Mouse (Mus musculus) urinary bladder, postnatal 10 days (tissue): Measurements from ENCODE around the gene Vamp5.

ENCODE experiments used
- DNase-seq: peaks from one replicate; pipeline ENCODE4 v3.0.0; 2022; ENCODE audit warnings: low spot score

Gene Vamp5

DNA sequence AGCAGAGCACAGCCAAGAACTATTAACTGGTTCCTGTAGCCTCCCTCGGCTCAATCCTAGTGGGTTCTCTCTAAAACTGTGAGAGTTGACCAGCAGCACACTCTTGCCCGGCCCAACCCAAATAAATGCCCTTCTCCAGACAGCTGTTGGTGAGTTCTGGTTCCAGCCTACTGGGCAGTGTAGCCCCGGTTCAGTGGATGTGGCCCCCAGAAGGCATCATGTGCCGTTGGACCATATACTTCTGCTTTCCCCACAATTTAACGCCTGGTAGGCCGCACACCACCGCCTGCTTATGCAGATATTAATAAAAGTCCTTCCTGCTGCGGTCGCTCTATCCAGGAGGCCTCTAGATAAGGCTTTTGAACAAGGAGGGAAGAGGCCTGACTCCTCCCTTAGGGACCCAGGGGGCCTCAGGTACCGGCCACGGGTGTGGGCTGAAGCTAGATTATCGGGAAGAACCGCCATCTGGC, 9.2 kb upstream of the Vamp5 start:
- no peak for DNase-seq

DNA sequence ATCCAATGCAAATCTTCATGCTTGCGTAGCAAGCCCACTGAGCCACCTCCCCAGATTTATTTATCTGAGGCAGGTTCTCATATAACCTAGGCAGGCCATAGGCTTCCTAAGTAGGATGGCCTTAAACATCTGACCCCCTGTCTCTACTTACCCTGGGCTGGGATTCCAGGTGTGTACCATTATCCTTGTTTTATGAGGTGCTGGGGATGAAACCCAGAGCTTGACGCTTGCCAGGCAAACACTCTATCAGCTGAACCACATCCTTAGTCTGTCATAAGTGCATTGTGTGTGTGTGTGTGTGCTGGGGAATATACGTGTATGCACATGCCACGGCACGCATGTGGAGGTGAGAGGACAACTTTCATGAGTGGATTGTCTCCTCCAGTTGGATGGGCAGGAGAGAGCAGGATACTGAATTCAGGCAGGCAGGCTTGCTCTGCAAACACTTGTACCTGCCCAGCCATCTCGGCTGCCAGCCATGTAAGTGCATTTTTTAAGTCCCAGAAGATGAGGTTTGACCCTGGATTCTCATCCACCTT, 8.6 kb upstream of the Vamp5 start:
- no peak for DNase-seq

DNA sequence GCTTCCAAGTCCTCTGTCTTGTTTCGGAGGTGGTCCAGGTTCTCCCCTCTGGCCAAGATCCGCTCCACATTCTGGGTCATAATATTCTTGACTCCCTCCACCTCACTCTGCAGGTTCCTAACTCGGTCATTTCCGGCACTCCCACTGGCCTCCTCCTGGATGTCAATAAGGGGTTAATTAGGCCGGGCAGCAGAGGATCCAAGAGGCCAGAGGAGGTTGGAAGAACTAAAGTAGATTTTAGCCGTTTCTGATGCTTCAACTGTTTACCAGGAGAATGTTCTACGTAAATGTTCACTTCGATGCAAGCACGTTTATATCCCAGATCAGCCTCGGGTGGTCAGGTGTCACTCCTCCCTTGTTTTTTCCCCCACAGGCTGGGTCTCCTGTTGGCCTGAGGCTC, 8.0 kb upstream of the Vamp5 start:
- no peak for DNase-seq

DNA sequence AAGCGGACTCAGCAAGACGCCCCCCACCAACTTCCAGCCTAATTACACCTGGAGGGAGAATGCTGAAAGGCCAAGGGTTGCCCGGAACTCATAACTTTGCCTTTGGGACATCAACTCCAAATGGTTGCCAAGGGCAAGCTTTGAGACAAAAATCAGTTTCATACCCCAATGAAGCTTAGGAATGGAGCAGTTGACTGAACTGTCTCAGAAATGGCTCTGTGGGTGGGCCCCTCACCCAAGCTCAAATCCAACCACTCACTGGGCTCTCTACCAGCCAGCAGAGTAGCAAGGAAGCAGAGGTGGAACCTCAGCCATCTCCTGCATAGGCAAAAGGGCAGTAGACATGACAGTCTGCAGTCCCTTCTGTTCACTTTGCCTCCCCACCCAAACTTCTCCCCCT, 7.5 kb upstream of the Vamp5 start:
- DNase-seq: no peak

DNA sequence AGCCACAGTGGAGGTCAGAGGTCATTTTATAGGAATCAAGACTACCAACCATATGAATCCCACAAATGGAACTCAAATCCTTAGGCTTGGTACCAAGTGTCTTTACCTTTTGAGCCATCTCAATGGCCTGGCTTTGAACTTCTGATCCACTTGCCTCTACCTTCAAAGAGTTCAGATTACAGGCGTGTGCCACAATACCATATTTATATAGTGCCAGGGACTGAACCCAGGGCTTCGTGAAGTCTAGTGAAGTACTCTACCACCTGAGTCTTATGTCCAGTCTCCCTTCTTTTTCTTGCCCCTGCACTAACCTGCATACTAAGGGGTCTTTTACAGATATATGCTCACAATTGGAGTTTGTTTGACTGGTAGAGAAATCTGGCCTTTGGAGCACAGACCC, 6.3 kb upstream of the Vamp5 start:
- no peak for DNase-seq

DNA sequence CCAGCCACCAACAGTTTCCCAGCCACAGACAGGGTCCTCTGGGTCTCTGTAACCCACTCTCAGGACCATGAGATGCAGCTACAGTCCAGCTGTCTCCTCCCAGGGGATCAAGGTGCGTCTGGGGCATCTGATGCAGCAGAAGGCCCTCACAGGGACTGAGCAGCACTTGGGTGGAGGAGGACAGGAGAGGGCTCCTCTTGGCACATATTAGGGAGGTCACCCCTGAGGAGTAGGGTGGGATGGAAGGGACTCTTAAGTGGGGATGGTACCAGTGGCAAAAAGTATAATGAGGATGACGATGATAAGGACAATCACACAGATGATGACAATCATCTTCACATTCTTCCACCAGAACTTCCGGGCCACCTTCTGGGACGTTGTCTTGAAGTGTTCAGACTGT, 5.0 kb upstream of the Vamp5 start:
- no peak for DNase-seq

DNA sequence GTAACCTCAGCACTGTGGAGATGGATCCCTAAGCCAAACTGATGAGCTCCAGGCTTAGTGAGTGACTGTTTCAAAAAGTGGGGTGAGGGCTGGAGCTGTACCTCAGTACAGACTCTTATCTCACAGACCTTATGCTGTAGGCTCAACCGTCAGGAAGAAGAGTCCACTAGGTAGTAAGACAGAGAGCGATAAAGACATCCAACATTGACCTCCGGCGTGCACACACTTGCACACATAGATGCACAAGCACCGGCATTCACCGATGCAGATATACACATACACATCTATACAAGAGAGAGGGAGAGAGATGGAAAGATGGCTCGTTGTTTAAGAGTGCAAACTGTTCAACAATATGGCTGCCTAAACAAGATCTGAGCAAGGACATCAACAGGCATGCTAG, 3.7 kb upstream of the Vamp5 start:
- DNase-seq: no peak

DNA sequence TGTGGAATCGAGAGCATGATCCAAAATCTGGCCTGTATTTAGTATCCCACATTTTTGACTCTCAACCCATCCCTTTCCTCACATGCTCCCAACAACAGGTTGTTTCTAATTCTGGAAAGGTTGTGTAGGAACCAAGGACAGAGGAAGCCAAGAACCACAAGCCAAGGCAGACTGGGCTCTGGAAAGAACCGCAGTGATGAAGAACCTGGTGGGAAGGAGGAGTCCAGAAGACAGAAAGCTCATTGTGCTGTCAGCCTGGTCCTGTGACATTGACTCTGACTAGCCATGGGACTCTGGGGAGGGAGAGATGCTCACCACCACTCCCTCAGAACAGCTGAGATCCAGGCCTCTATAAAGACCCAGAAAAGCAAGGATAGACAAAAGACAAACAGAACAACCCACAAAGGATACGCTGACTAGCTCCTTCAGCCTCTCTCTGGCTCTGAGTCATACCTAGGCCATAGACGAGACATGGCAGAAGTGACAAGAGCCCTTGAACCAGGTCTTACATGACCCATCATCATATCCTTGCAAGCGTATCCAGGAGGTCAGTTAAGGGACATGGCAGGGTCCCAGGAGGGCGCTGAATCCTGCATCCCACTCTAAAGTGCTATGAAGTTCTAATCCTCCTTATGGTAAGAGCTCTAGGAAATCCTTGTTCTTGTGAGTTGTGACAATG, 3.0 kb upstream of the Vamp5 start:
- no peak for DNase-seq

DNA sequence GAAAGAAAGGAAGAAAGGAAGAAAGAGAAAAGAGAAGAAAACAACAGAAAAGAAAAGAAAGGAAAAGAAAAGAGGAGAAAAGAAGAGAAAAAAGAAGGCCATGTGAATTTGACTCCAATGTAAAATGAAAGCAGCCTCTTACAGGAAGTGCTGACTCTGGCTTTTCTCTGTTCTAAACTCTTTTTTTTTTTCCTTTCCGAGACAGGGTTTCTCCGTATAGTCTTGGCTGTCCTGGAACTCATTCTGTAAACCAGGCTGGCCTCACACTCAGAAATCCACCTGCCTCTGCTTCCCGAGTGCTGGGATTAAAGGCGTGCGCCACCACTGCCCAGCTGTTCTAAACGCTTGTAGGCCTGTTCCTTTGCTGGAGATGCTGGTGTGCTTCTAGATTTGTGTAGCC, 2.2 kb upstream of the Vamp5 start:
- DNase-seq: no peak

DNA sequence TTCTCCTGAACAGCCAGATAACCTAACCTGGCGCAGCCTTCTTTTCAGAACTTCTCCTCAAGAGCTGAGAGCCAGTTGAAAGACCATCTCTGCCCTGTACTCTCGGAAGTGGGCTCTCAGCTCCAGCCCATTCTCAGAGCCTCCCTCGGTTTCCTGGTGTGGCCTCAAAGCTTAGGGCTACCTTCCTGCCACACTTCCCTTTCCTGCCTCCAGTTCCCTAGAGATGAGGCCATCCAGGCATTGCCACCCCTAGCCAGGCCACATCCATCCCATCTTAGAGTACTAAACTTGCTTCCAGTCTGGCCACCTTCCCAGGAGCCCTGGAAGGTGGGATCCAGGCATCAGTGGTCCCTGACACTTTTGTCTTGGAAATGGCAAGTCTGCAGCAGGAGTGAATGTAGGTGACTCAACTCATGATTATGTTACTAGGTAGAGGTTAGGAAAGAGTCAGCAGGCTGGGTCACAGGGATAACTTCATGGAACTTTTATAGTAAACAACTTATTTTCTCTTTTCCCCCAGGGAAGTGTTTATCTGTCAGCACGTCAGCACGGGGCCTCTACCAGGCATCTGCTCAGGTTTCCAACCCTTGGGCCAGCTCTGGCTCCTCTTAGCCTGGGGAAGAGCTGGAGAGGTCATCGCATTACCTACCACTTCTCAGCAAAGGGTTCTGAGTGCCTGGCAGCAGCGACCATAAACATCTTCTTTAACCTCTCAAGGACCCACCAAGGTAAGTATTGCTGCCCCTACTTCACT, 714 bp downstream of the Vamp5 start:
- DNase-seq: no peak

DNA sequence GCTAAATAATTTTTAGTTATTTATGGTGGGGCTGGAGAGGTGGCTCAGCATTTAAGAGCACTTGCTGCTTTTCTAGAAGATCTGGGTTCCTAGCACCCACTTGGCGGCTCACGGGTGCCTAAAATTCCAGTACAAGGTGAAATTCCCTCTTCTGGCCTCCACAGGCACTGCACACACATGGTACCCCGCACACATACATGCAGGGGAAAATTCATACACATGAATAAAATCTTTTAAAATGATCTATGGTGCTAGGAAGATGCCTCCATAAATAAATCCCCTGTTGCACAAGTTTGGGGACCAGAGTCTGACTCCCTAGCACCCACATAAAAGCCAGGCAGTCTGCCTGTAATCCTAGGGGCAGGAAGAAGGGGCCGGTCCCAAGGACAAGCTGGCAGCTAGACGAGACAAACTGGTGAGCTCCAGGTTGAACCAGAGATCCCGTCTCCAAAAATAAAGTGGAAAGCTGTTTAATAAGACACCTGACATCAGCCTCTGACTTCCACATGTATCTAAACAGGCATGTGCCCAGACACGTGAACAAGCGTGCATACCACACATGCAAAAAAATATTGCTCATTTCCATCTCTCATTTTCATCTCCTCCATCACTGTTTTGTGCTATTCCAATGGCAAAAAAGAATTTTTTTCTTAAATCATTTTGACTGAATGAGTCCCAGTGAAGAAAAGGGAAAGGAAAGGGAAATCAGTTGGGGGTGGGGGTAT, 1.6 kb downstream of the Vamp5 start:
- no peak for DNase-seq

DNA sequence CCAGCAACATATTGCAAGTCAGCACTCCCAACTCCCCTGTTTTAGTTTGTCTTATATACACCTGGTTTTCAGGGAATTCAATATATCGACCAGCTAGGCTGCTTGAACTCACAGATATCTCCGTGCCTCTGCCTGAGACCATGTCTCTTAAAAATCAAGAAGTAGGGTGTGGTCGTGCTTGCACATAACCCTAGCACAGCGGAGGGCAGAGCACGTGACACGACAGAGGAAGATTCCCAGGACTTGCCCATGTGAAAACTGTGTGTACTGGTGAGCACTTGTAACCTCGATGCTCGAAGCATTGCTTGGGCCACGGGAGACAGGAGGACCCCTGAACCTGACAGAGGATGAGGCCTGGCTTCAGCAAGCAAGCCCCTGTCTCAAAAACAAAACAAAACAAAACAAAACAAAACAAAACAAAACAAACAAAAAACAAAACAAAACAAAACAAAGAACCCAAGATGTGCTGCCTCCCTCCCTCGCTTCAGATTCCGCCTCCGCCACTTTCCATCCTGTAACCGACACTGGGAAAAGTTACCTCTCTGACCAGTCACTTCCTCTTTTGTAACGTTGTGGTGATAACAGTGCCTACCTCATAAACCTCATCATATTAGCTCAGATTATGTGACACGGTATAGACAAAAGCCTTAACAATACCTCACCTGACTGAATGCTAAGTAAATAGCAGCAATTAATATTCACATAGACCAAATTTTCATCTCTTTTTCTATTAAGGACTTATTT, 5.3 kb downstream of the Vamp5 start:
- no peak for DNase-seq

DNA sequence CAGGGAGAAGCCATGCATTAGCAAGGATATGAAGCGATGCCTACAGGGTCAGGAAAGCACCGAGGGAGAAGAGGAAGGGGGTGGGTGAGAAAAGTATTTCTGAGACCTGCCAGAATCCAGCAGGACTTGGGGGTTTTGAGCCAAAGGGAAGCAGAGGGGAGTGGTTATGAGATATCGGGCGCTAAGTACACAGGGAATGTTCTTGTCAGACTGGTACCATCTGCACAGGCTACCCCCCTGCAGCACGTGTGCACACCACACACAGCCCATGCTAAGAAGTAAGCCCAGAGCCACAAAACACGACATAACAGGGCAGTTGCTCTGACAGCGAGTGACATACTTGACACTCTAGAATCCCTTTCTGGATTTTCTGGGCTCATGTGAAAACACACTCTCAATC, 6.1 kb downstream of the Vamp5 start:
- no peak for DNase-seq

DNA sequence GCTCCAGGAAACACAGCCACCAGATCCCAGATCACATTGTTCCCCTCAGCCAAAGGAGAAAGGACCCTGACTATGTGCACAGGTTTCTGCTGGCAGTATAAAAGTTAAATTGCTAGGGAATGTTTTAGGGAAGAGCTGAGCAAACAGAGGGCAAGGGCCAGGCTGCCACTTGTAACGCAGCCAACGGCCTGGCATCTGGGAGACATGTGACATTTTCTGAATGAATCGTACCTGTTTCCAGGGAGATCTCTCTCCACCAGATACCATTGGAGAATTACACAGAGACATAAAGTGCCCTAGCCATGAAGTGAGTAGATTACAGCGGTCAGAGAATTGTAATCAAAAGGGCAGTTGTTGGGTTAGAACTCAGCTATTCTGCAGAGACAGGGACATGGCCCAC, 7.1 kb downstream of the Vamp5 start:
- DNase-seq: no peak

DNA sequence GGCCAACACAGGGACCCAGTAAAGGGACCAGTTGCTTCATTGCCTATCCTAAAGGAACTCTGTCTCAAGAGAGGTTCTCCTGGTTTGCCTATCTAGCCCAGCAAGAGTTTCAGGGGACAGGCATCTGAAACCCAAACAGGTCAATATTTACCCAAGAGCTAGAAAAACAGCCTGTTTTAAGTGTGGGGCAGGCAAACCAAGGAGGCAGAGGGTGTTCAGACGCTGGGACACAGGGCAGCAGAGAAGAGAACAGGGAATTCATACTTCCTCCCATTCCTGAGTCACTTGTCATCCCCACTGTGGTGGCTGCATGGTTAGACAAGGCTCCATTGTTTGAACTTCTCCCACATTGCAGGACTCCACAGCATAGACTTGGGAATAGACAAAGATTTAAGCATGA, 8.7 kb downstream of the Vamp5 start:
- no peak for DNase-seq

DNA sequence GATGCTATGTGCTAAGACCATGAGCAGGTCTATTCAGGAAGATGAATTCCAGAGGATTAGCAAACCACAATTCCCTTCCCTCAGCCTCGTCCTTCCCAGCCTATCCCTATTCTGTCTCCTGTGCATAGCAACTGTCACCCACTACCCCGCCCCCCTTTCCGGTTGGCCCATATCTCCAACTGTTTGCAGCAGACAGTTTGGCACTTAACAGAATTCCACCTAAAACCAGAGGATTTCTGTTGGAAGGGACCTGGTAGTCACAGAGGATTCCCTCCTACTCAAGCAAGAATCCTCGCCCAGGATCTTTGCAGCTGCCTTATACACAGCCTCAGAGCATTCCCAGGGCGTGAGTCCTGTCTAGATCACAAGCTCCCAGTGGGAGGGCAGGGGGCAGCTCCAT, 9.1 kb downstream of the Vamp5 start:
- no peak for DNase-seq

DNA sequence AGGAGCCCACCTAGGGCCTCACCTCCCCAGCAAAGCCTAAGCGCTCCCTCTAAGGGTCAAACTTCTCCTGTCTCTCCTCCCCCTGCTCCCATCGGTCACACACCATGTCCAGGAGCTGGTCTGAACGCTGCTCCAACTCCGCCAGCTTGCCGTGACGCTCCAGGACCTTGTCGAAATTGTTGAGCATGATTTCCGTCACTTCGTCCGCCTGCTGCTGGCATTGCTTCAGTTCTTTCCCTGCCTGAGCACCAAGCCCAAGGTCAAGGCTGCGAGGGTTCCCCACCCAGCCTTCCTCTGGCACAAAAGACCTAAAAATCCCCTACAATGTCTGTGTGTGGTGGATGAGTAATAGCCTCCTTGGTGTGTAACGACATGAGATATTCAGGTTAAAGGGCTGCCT, 10.2 kb downstream of the Vamp5 start:
- no peak for DNase-seq

DNA sequence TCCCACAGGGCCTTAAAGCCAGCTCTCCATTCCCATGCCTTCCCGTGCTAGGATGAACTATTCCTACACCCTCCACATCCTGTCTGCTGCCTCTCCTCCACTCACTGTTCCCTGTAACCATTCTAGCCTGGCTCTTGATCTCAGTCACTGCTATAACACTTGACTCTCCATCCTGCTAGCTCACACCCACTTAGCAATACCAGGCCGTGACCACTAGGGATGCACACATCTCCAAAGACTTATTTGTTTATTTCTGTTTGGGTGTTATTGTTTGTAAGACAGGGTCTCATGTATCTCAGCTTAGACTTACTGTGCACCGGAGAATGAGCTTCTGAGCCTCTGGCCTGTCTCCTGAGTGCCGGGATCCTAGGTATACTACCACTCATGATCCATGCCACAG, 10.7 kb downstream of the Vamp5 start:
- DNase-seq: no peak

DNA sequence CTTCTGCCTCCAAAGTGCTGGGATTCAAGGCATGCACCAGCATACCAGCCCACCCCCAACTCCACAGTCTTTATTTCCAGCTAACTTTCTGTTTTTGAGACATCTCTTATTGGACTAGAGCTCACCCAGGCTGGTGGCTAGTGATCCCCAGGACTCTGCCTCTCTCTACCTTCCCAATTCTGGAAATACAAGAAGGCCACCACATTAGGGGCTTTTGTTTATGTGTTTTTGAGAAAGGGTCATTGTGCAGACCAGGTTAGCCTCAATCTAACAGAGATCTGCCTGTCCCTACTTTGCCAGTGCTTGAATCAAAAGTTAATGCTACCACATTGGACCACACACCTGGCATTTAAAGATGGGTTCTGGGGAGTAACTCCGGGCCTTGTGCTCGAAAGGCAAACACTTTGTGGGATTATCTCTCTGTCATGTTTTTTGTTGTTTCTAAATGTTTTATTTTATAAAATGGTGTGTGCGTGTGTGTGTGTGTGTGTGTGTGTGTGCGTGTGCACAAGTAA, 12.8 kb downstream of the Vamp5 start:
- no peak for DNase-seq

DNA sequence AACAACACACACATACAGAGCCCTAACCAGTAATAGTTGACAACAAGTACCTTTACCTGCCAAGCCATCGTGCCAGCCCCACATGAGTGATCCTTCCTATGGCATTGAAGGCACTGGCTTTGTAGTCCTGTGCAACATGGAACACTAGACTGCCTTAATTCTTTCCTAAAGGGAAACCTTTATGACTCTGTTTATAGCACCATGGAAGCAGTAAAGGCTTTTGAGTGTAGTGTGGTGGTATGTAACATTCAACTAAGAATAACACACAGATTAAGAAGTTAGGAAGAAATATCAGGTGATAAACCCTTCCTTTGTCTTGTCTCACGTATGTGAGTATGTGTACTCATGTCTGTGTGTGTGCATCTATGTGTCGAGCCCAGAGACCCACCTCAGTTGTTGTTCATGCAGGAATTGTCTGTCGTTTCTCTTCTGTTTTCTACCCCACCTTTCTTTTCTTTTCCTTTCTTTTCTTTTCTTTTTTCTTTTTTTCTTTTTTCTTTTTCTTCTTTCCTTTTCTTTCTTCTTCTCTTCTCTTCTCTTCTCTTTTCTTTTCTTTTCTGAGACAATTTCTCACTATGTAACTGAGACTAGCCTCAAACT, 13.3 kb downstream of the Vamp5 start, which contains the start of gene Rnf181:
Gene Rnf181 (minus strand): TSS at position 113 of the 600 bp plus-strand sequence.
- no peak for DNase-seq

DNA sequence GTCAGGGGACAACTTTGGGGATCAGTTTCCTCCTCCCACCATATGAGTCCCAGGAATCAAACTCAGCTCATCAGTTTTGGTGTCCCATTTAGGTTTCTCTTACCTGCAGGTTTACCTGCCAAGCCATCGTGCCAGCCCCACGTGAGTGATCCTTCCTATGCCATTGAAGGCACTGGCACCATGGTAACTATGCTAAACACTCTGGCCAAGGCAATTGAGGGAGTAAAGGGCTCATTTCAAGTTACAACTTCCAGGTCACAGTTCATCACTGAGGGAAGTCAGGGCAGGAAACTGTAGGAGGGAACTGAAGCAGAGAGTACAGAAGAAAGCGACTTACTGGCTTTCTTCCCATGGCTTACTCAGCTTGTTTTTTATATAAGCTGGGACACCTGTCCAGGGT, 14.0 kb downstream of the Vamp5 start:
- DNase-seq: no peak

DNA sequence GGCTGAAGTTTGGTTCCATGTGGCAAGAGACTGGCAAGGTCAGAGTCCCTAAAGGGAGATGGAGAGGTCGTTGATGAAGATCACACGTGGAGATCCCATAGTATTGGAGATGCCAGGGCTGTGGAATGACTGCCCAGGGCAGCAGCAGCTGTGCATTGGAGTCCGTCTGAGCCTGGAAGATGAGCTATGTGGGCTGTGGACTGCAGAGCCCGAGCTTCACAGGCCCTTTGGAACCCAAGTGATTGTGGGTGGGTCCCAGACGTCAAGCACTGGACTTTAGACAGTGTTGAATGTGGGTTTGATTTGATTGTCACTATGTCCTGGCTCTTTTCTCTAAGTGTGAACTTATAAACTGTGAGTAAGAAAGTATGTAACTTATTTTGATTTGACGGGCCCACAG, 15.3 kb downstream of the Vamp5 start:
- DNase-seq: no peak
